Mouse (Mus musculus) stomach, adult 2 months (tissue): ENCODE results near the gene Cep128. TPM values are rescaled to one million over a fixed set of nuclear protein-coding genes. Genes with fewer than 3 reads are reported as not detected.

Experiments used
- polyA plus RNA-seq: library from polyadenylated mRNA; depleted of rRNA; stranded (reverse); fragments of >200 nt; gene quantifications from 2 replicates; pipeline ENCODE4 v1.2.3, GENCODE M21; 2012; rRNA removed

The Cep128 gene
- polyA plus RNA-seq = 0.47 and 0.76 TPM in 2 replicates

DNA sequence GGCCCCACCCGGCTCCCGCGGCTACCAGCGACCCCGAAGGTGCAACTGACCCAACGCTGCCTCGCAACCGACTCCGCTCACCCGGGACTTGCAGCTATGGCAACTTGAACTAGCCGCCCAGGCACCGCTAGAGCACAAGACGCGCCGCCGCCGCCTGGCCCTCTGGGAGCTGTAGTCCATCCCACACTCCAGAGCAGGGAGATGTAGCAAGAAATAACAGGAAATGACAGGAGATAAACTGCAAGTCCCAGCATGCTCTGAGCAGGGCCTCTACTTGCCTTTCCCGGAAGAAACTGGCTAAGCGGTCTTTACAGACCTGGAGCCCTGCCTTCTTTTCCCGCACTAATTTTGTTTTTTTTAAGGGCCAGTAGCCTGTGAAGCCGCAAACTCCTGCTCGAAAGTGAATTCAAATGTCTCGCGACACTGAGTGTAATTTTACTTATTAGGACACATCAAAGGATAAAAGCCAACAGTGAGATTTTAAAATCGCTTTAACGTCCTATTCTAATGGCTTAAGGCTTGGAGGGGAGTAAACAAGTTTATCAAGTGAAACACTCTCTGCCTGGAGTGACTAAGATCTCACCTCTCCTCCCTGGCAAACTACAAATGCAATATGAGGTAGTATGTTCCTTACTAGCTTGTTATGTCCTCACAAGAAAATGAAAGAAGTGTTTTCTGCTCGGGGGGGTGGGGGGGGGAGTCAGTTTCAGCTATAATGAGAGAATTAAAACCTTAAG is at the start of gene Cep128, which contains the start of gene Tshr:
Cep128 (minus strand) TSS at position 129 of the 737 bp plus-strand sequence.
Tshr (plus strand) TSS at position 283 of the 737 bp plus-strand sequence.

Other genes starting within 250 kb of the Cep128 start
- 0.23 and 0.24 TPM in 2 replicates for gene Tshr, start 154 bp upstream of the Cep128 start, polyA plus RNA-seq
- 3.9 and 4.9 TPM in 2 replicates for gene Gtf2a1, start 206.1 kb upstream of the Cep128 start, polyA plus RNA-seq